Mouse (Mus musculus) testis, adult 2 months (tissue): ENCODE results near the gene Msx1. TPM values are rescaled to one million over a fixed set of nuclear protein-coding genes. Genes with fewer than 3 reads are reported as not detected.

Source experiments
- H3K27ac ChIP-seq: fragments of 200-500 bp; 2 replicates; pipeline ENCODE4 v1.5.1; 2012; ENCODE audit warnings: low read depth, low read length; ENCODE audit not compliant: control insufficient read depth, insufficient read depth
- H3K27me3 ChIP-seq: fragments of 200-500 bp; 2 replicates; pipeline ENCODE4 v1.6.1; 2012; ENCODE audit warnings: mild to moderate bottlenecking, low read length, moderate library complexity; ENCODE audit not compliant: control insufficient read depth, insufficient read depth
- H3K36me3 ChIP-seq: fragments of 200-500 bp; 2 replicates; pipeline ENCODE4 v1.6.1; 2012; ENCODE audit warnings: mild to moderate bottlenecking, low read length; ENCODE audit not compliant: control insufficient read depth, insufficient read depth
- H3K4me1 ChIP-seq: fragments of 200-500 bp; 2 replicates; pipeline ENCODE4 v1.6.1; 2012; ENCODE audit warnings: low read length; ENCODE audit not compliant: control insufficient read depth, insufficient read depth
- H3K4me3 ChIP-seq: fragments of 200-500 bp; 2 replicates; pipeline ENCODE4 v1.5.1; 2012; ENCODE audit warnings: low read depth, mild to moderate bottlenecking, low read length, moderate library complexity, mixed read lengths; ENCODE audit not compliant: control insufficient read depth
- CTCF ChIP-seq: fragments of 200-500 bp; IDR thresholded peaks from 2 replicates; pipeline ENCODE4 v1.5.1; 2012; ENCODE audit warnings: low read depth, mild to moderate bottlenecking, inconsistent platforms, low read length, moderate library complexity; ENCODE audit not compliant: control insufficient read depth, insufficient read depth, insufficient replicate concordance
- POLR2A ChIP-seq: fragments of 200-500 bp; IDR thresholded peaks from 2 replicates; pipeline ENCODE4 v1.6.1; 2012; ENCODE audit warnings: low read depth, mild to moderate bottlenecking, inconsistent platforms, low read length, moderate library complexity; ENCODE audit not compliant: control insufficient read depth
- polyA plus RNA-seq: library from polyadenylated mRNA; depleted of rRNA; stranded (reverse); fragments of >200 nt; gene quantifications from 2 replicates; pipeline ENCODE4 v1.2.3, GENCODE M21; 2012

Gene Msx1
- polyA plus RNA-seq, 1 experiment, result not detected

DNA sequence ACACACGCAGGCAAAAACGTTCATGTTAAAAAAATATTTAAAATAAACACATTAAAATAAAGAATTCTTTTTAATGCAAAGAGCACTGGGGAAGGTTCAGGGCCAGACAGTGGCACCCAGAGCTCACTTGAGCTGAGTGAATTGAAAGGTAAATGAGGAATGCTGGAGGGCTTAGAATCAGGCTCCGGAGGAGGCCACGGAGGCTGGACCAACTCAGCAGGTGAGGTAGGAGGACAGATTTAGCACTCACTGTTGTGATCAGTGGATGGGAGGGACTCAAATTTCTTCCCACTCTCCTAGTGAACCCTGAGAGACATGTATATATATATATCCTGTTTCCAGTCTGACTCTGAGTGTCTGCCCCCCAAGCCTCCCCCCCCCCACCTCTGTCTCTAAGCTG, 5.5 kb upstream of the Msx1 start:
- Histone ChIP-seq H3K36me3 (no peaks in the 10 kb centered on the region), H3K4me1 (peaks cover 12% of the 10 kb centered on the region), H3K27me3 (peaks cover 25% of the 10 kb centered on the region), H3K4me3 (no peak overlapping the region), H3K27ac (no peak overlapping the region)
- no peak for TF ChIP-seq POLR2A
- TF ChIP-seq CTCF, result no peak

GRCm38 (mm10) chr5:37829296-37829670, 4.9 kb upstream of the Msx1 start:
- no peaks in the 10 kb centered on the region for H3K36me3 ChIP-seq
- no peak overlapping the region for H3K4me3 ChIP-seq
- H3K27me3 ChIP-seq, result peaks cover 25% of the 10 kb centered on the region
- TF ChIP-seq CTCF, result no peak
- TF ChIP-seq POLR2A, result no peak
- no peak overlapping the region for H3K27ac ChIP-seq
- H3K4me1 ChIP-seq, result peaks cover 15% of the 10 kb centered on the region

GRCm38 (mm10) chr5:37828591-37829295, 4.4 kb upstream of the Msx1 start:
- Histone ChIP-seq H3K27ac (no peak overlapping the region), H3K27me3 (peaks cover 26% of the 10 kb centered on the region), H3K4me3 (no peak overlapping the region), H3K36me3 (no peaks in the 10 kb centered on the region), H3K4me1 (peaks cover 20% of the 10 kb centered on the region)
- no peak for TF ChIP-seq CTCF
- TF ChIP-seq POLR2A, result no peak

DNA sequence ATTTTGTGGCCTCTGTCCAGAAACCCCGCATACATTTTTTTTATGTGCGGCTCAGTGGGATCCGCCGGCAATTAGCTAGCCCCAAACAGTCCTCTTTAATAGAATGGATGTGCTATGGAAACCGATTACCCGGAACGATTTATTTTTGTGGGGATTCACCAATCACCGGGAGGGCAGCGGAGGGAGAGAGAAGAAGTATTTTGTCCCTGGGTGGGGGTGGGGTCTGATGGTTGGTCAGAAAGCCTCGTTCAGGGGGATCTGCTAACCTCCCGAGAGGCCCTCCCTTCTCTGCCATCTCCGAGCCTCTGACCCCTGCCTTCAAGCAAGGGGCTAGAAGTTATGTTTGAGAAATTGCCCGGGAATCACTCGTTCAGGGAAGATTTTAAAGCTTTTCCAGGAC, 3.6 kb upstream of the Msx1 start:
- no peaks in the 10 kb centered on the region for H3K36me3 ChIP-seq
- TF ChIP-seq CTCF, result no peak
- no peak for TF ChIP-seq POLR2A
- no peak overlapping the region for H3K27ac ChIP-seq
- peaks cover 28% of the 10 kb centered on the region for H3K4me1 ChIP-seq
- no peak overlapping the region for H3K4me3 ChIP-seq
- H3K27me3 ChIP-seq, result peaks cover 32% of the 10 kb centered on the region

DNA sequence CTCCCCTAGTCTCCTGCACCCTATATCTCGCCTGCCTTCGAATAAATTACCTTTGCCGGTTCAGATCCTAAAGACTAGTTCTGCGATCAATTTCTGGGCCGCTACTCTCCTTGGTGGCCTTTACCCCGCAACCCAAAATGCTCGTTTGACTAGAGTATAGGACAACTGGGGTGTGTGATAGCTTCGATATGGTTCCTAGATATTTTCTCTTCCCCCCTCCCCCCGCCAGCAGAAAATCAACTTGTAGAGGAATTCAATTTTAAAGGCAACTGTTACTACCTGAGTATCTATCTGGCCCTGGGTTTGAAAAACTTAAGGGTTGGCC, 3.2 kb upstream of the Msx1 start:
- peaks cover 29% of the 10 kb centered on the region for H3K4me1 ChIP-seq

DNA sequence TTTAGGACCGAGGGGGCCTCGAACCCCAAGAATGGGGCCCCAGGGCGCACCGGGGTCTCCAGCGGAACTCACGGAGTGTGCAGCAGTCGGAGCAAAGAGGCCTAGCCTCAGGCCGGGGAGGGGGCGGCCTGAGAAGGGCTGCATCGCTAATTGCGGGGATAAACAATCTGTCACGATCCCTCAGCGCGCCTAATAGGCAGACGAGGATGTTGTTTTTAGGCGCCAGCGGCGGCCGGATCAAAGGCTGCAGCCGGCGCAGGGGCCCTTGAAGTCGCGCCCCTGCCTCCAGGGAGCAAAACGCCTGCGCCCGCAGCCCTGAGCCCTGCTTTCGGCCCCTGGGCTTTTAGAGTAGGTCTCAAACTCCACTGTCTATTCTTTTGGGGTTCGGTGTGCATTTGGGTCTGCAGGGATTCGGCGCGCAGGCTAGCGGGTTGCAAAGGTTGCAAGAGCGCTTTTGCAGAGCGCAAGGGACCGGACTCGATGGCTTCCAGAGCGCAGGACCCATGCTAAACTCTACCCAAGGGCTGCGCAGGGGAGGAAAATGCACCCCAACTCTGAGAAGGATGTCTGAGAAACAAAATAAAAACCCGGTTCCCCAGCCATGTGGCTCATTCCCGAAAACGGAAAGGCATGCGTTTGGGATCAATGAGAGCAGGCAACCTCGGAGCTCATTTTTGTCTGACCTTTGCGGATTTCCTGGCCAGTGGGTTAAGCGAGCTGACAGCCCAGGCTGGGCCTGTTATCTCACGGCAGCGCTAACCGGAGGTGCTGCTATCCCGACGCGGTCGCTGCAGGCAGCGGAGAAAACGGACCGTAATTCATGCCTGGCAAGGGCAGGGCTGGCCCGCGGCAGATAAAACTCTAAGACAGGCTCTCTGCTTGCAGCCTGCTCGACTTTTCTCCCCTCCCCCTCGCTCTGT, 2.6 kb upstream of the Msx1 start:
- H3K27ac ChIP-seq, result no peak overlapping the region
- no peak for TF ChIP-seq CTCF
- TF ChIP-seq POLR2A, result no peak
- no peak overlapping the region; the same call in 1 of the 2 replicates for H3K4me3 ChIP-seq
- peaks cover 29% of the 10 kb centered on the region for H3K4me1 ChIP-seq
- no peaks in the 10 kb centered on the region for H3K36me3 ChIP-seq
- H3K27me3 ChIP-seq, result peaks cover 34% of the 10 kb centered on the region

More for the DNA sequence above, 3.2 kb upstream of the Msx1 start:
- Histone ChIP-seq H3K27me3 (peaks cover 32% of the 10 kb centered on the region), H3K36me3 (no peaks in the 10 kb centered on the region), H3K27ac (no peak overlapping the region), H3K4me3 (no peak overlapping the region)
- TF ChIP-seq POLR2A (no peak), CTCF (no peak)
